Mouse (Mus musculus) cerebral cortex, adult 2 months (tissue): ENCODE data around the gene Ube2q1.

Experiments
- WGBS: fragments of 180-500 bp; shearing (Covaris S2); methylation state at CpG from one replicate; pipeline ENCODE4 v1.1.7; 2018; 5-methylcytosine and 5-hydroxymethylcytosine counted together

The Ube2q1 gene

DNA sequence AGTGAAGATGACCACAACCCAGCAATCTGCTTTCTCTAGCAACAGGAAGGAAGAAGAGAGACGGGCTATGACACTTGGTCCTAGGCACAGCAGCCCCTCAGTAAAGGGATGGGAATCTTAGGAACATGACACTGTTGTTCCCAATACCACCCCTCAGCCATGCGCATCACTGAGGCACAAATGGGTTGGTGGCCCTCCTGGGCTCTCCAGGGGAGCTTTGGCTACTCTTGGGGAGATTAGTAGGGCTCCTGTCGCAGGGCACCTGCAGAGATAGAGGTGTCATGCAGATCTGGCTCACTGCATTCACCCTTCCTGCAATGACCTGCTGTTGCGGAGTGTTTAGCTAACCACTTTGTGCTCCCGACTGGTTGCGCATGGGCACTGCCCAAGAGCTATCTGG, 12.9 kb downstream of the Ube2q1 start:
- 93% methylated on average over 6 of the region's 6 CpGs for WGBS

DNA sequence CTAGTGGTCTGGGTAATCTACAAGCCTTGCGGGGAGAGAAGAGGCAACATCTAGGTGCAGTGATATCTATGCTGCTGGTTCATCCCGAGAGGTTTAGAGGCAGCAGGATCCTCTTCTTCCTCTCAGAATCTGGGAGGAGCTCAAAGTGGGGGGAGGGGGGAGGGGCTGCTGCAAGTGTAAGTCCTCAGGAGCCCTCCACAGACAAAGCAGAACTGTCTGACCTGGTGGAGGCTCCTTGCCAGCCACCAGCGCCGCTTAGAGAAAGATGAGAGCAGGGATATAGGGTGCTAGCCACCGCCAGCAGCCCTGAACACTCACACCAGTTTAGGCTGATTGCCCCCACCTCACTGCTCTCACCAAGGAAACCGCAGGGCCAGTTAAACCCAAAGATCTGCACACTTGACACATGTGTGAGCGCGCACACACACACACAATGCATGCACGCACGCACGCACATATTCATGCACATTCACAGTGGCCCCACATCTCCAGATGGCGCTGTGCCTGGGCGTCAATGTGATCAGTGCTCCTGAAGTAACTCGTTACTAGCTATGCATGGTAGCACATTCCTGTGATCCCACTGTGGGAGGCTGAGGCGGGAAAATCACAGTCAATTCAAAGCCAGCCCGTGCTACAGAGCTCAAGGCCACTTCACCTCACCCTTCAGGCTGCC, 15.4 kb downstream of the Ube2q1 start:
- WGBS: 65% methylated on average over 16 of the region's 16 CpGs

DNA sequence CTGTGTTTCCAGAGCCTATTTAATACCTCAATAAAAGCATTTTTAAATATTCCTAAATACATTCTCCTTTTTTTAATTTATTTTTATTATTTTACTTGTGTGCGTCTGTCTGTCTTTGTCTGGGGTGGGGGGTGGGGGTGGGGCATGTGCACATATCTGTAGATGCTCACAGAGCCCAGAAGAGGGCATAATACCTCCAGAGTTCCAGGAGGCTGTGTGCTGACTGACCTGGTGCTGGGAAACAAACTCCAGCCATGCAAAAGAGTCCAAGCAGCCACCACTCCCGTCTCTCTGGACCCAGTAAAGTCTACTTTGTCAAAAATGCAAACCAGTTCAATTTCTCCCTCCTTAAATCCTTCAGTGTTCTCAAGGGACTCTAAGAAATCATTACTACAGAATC, 21.2 kb downstream of the Ube2q1 start:
- 79% methylated on average over 2 of the region's 2 CpGs for WGBS

DNA sequence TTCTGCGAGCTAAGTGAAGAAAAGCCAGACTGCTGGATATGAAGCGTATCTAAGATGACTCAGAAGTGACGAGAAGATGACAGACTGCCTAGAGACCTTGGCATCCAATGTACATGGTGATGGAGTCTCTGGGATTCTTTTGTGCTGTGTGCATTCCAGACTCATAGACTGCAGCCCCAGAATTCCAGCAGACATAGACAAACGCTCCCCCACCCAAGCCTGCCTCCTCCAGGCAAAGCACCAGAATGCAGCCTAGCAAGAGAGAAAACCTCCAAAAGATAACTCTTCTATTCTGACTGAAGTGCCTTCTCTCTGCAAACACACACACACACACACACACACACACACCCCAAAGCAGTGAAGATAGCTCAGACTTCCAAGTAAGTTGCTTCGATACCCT, 22.3 kb downstream of the Ube2q1 start:
- 54% methylated on average over 5 of the region's 5 CpGs for WGBS

DNA sequence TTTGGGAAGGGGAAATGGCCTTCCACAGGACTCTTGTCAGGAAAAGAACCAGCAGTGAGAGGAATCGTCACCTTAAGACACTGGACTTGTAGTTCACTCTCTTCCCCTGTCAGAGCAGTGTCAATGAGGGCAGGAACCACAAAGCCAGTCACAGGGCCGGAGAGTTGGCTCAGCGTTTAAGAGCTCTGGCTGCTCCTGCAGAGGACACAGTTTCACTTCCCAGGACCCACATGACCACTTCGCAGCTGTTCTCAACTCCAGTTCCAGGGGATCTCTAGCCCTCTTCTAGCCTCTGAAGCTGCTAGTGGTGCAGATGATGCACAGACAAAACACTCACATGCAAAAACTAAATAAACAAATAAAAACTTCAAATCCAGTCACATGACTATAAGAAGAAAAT, 22.9 kb downstream of the Ube2q1 start:
- 62% methylated on average over 4 of the region's 4 CpGs for WGBS

DNA sequence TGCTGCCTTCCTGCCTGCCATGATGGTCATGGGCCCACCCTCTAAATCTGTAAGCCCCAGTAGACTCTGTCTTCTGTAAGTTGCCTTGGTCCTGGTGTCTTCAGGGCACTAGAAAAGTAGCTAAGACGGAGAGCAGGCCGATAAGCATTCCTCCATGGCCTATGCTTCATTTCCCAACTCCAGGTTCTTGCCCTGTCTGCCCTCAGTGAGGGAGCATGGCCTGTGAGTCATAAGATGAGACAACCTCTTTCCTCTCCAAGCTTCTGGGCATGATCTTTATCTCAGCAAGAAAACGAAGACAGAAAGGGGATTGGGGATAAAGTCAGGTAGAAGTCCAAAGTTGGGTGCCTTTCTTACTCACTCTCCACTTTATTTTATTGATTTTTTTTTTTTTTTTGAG, 25.1 kb downstream of the Ube2q1 start:
- WGBS: 91% methylated on average over 3 of the region's 3 CpGs

DNA sequence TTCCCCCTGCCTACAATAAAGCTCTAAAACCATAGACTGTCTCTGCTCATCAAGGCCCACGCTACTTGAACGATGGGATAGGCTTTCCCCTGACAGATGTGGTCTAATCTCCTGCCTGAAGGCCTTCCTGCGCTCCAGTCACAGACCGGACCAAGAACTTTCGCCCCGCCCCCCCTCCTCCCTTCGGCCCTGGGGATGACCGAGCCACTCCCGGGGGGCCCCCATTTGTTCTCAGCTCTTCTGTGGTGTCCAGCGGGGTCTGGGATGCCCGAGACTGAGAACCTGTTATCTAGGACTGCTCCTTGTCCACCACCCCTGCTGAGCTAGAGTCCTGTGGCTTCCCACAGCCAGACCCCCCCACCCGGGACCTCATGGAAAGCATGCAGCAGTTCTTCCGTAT, 26.1 kb downstream of the Ube2q1 start:
- 21% methylated on average over 12 of the region's 13 CpGs for WGBS

DNA sequence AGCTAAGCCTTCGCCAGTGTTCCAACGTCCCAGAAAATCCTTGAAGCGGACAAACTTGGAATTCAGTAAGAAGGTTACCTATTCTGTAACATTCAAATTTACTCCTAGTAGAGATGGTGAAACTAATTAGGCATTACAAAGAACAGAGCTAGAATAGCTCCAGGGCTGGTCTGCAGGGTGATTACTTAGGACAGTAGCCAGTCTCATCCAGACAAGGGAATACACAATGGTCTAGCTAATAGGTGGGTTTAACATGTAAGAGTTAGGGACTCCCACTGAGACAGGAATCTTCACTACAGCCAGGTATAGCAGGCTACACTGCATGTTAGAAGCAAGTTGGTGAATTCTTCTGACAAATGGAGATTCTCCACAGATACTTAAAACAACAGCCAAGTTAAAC, 26.7 kb downstream of the Ube2q1 start:
- 66% methylated on average over 3 of the region's 3 CpGs for WGBS

DNA sequence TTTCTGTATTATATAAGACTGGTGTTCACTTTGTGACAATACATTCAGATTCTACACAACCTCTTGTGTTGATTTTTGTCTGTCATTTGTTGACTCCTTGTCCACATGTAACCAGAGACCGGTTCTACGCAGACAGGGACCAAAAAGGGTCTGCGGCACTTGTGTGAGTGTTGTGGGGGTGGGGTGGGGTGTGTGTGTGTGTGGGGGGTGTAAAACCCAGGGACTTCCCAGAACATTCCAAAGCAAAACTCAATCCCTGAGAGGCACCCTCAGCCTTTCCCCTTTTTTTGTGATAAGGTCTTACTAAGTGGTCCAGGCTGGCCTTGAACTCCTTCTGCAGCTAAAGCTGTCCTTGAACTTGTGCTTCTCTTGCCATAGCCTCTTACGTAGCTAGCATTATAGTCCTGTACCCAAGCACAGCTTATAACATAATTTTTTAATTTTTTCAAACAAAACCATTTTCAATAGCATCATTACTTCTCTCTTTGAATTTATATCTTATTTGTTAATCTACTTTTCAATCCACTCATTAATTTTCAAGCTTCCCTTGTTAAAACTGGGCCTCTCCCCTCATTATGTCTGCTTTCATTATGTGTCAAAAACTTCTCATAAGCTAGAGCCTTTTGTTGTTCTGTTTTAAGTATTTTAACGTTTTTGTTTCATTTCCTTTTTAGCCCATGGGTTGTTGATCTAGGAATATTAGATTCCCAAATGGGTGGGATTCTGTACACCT, 27.5 kb downstream of the Ube2q1 start:
- 80% methylated on average over 5 of the region's 5 CpGs for WGBS

DNA sequence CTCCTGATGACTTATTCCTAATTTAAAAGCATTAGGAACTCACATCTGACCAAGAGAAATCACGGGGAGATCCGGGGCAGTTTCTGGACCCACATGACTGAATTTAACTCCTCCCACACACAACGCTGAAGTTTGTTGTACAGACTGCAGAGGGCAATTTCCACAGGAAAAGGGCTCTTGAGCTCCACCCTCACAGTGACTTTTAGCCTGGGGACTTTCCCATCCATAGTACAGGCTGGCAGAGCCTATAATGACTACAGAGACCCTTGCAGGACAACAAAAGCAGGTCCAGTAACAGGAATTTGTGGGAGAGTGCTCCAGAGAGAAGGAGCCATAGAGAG, 28.1 kb downstream of the Ube2q1 start:
- WGBS: 24% methylated on average over 3 of the region's 3 CpGs

DNA sequence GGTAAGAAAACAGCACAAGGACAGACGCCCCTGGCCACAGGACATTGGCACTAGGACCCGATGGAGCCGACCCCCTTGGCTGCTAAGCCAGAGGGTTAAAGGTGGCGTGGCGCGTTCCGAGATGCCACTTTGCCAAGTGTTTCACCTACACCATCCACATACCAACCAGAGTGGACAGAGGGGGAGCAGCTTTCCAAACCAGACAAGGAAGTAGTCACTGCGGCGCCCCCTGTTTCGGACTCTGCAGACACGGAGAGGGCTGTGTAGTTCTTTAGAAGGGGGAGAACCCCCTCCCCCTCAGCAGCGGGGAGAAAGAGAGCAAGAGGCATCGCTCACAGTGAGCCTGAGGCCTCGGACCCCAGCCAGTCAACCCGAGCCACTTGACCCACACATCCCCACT, 29.5 kb downstream of the Ube2q1 start:
- WGBS: 76% methylated on average over 15 of the region's 15 CpGs

DNA sequence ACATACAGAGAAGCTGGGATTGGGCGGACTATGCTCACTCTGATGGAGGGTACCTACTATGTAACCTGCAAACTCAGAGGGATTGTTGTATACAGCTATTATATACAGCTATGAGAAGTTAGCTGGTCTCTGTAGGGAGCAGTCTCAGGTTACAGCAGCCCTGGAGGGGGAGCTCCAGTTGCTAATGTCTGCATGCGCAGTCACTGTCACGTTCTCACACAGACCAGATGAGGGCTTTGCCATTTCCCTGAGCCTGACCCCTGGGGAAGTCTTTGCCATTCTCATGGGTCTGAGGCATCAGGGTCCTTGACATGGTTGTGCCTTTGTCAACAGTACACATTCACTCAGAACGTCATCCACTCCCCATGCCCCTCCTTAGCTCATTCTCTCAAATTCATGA, 31.8 kb downstream of the Ube2q1 start:
- WGBS: 88% methylated on average over 4 of the region's 4 CpGs

DNA sequence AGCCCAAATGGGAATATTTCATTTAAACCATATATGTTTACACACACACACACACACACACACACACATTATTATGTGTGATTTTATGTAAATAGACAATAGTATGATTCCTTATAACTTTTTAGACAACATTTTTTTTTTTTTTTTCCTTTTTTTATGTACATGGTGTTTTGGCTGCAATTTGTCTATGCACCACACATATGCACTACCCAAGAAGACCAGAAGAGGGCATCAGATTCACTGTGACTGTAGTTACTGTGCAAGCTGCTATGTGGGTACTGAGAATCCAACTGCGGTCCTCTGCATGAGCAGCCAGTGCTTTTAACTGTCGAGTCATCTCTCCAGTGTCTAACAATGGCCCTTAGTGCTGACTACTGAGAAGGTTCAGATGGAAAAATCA, 33.3 kb downstream of the Ube2q1 start:
- 97% methylated on average over 2 of the region's 2 CpGs for WGBS

DNA sequence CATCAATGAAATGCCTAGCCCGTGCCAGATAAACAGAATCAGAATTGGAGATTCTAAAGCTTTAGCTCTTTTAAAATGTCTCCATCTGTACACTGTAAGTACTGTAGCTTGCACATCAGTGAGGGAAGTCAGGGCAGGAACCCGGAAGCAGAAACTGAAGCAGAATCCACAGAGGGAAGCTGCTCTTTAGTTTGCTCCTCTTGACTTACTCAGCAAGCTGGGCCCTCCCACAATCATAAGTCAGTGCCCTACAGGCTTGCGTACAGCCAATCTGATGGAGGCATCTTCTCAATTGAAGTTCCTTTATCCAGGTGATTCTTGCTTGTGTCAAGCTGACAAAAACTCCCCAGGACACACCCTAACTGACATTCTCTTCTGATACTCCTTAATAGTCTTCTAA, 33.8 kb downstream of the Ube2q1 start:
- WGBS: 82% methylated on average over 3 of the region's 3 CpGs

DNA sequence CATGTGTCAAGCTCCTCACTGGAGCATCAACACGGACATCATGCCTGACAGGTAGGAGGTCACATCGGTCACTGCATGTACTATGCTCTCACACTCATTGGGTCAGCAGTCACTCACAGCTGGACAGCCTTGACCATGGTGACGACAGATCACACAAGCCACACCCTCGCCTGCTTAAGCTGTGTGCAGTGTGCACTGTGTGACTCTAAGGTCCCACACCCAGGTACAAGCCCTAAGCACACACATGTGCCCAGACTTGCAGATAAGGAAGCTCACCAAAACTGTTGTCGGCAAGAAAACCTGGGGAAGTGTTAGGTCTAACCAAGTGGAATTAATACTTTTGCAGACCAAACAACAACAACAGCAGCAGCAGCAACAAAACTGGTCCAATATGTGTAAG, 34.5 kb downstream of the Ube2q1 start:
- 85% methylated on average over 5 of the region's 5 CpGs for WGBS

DNA sequence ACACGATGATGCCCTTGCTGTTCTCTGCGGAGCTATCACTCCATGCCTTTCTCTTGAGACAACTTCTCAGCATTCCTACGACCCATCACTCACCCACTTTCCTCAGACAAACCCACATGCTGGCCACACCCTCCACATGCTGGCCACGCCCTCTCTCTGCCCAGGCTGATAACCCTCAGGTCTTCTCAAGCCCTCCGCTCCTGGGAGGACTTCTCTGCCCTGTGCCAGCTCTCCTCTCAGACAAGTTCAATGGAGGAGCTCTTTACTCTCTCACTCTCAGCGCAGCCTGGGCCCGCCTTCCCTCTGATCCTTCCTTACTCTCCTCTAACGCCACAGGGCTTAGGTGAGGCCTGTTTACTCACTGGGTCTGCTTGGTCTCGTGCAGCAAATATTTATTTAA, 35.2 kb downstream of the Ube2q1 start:
- 80% methylated on average over 9 of the region's 9 CpGs for WGBS

DNA sequence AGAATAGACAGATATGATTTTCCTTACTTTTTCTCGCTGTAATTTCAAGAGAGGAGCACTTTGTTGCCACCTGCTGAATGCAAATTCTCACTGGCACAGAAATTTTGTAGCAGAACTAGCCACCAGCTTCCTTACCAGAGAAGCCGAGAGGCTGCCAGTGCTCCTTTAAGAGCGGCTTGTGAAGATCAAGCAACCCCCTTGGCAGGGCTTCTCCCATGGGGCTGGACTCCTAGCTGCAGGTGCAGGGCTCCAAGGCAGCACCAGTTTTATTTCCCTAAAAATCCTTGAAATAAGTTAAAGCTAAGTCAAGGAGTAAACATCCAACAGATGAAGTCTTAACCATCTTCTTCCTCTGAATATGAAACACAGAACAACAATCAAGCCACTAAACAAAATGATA, 38.8 kb downstream of the Ube2q1 start:
- 50% methylated on average over 3 of the region's 3 CpGs for WGBS

DNA sequence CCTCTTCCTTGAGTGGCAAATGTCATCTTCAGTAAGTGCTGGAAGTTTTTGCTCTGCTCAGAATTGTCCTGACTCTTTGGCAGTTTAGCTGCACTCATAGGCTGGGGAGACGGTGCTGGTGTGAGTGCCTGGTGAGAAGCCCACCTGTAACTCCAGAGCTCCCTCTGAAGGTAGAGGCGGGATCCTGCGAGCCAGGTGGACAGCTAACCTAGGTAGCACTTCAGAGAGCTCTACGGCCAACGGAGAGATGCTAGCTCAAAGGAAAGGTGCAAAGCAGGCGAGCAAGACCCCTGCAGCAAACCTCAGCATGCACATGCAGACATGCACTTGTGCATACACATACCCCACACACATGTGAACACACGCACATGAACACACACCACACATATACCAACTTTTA, 40.6 kb downstream of the Ube2q1 start:
- WGBS: 87% methylated on average over 7 of the region's 7 CpGs

DNA sequence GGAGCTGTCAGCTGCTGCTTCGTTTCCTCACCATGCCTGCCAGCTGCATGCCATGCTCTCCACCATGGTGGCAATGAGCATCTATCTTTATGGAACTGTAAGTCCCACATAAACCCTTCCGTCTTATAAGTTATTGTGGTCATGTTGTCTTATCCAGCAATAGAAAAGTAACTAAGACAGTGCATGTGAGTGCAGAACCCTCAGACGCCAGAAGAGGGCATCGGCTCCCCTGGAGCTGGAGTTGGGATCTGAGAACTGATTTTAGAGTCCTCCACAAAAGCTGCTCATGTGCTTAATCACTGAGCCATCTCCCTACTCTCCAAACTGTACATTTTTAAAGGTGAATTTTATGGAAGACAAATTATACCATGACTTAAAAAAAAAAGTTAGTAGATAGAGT, 43.6 kb downstream of the Ube2q1 start:
- 61% methylated on average over 4 of the region's 4 CpGs for WGBS

DNA sequence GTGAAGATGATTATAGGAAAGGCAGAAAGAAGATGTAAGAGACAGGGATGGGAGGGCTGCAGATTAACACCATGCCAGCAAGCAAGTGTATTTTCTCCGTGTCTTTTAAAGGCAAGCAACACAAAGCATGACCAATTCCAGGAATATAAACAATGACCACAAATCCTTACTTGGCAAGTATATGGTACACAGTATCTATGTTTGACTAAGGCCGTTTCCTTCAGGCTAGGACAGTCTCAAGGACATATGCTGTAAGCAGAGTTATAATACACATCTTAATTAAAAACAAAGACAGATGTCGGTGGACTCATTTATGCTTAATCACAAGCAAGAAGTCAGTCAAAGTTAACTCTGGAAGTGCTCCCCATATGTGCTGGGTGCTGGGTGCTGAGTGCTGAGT, 45.2 kb downstream of the Ube2q1 start:
- WGBS: 61% methylated on average over 3 of the region's 3 CpGs

DNA sequence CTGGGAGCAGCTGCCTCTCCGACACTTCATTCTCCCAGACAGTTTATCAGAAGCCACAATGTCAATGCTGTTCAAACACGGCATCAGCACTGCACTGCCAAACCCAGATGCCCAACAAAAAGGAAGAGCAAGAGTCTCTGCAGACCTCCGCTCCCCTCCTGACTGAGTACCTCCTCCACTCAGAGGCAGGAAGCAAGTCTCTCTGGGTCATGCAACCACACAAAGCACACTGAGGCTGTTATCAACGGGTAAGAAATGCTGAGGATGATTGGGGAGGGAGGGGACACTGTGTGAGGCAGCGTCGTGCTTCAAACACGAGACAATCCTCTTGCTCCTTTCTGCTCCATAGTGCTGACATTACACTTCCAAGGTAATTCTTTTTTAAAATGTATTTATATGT, 46.5 kb downstream of the Ube2q1 start:
- 76% methylated on average over 7 of the region's 7 CpGs for WGBS

DNA sequence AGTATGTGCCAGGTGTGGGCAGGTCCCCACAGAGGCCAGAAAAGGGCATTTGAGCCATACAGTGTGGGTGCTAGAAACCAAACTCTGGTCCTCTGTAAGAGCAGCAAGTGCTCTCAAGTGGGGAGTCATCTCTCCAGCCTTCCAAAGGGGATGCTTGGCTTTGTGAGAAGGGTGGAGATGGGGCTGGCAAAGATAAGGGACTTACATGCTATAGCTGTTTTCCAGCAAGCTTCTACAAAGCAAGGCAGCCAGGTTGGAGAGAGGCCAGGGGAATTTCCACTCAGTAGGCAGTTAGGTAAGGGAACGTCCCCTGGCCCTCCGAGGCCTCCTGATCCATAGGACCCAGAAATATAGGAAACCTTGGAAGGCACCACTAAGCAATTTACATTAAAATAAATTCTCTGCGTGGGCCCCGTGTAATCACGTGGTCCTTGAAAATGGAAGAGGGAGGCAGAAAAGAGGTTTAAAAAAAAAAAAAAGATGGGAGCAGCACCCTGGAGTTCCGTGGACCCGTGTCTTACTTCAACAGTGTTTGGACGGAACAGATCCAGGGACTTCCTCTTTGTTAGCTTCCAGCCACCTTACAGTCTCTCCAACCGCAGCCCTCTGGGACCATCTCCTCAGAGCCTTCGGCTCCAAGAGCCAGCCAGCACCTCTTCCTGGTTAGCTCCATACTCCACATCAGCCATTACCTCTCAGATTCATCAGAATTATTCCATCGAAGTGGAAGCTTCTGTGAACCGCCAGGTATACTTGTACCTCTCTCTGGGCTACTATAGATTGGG, 47.1 kb downstream of the Ube2q1 start:
- 78% methylated on average over 12 of the region's 12 CpGs for WGBS

DNA sequence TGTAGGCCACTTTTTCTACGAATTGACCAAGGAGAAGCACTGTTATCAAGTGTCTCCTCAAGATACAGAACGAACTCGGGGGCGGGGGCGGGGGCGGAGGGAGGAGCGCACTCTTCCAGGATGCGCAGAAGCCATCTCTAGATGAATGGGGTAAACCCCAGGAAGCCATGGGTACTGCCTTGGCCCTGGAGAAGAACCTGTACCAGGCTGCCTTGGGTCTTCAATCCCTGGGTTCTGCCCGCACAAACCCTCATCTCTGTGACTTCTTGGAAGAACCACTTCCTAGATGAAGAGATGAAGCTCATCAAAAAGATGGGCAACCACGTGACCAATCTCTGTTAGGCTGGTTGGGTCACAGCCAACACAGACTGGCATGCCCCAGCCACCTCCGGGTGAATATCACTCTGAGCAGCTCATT, 47.7 kb downstream of the Ube2q1 start:
- 89% methylated on average over 11 of the region's 11 CpGs for whole genome bisulfite sequencing
